8 mouse cellular contexts compared by ENCODE assay signal in genomic region chr2:155729158-155729645, GRCm38 (mm10). TPM values are rescaled to one million over a fixed set of nuclear protein-coding genes. Genes with fewer than 3 reads are reported as not detected.
DNase-seq lines count a peak whose midpoint lies in the region; ATAC-seq and TF ChIP-seq lines count a peak whose summit lies in the region.

Gene Edem2 (minus strand): TSS chr2:155729475.

- H3K36me3 ChIP-seq in E14TG2a.4 (ENCODE audit: insufficient read depth, low read length), result peaks cover 16% of the 10 kb centered on the region; the same call in 1 of the 2 replicates
- H3K36me3 ChIP-seq in forebrain, embryonic 12.5 days (replicated peaks), result no peaks in the 10 kb centered on the region
- no peaks in the 10 kb centered on the region for H3K36me3 ChIP-seq in heart, postnatal 0 days (replicated peaks; ENCODE audit: control insufficient read depth, insufficient read depth, low read length)
- no peaks in the 10 kb centered on the region for H3K36me3 ChIP-seq in liver, embryonic 16.5 days (ENCODE audit: control insufficient read depth, insufficient read depth)
- peaks cover 16% of the 10 kb centered on the region for H3K36me3 ChIP-seq in neural tube, embryonic 13.5 days
- H3K36me3 ChIP-seq in testis, adult 2 months (ENCODE audit: control insufficient read depth, insufficient read depth, low read length), result no peaks in the 10 kb centered on the region

- H3K4me2 ChIP-seq in forebrain, embryonic 12.5 days, result peak within 1 kb of the TSS; percentile 96
- peak within 1 kb of the TSS; percentile 96 for H3K4me2 ChIP-seq in heart, postnatal 0 days (ENCODE audit: low read depth, low read length)
- H3K4me2 ChIP-seq in liver, embryonic 16.5 days (ENCODE audit: low read depth, low read length), result peak within 1 kb of the TSS; percentile 91
- peak within 1 kb of the TSS; percentile 97 for H3K4me2 ChIP-seq in neural tube, embryonic 13.5 days

- H3K27me3 ChIP-seq in E14TG2a.4 (ENCODE audit: insufficient read depth, low read length), result no peaks in the 10 kb centered on the region
- H3K27me3 ChIP-seq in forebrain, embryonic 12.5 days, result no peaks in the 10 kb centered on the region
- no peaks in the 10 kb centered on the region for H3K27me3 ChIP-seq in heart, postnatal 0 days (ENCODE audit: control insufficient read depth, insufficient read depth, low read length)
- H3K27me3 ChIP-seq in liver, embryonic 16.5 days (ENCODE audit: control insufficient read depth, insufficient read depth, low read depth, low read length), result no peaks in the 10 kb centered on the region
- H3K27me3 ChIP-seq in neural tube, embryonic 13.5 days, result no peaks in the 10 kb centered on the region
- H3K27me3 ChIP-seq in testis, adult 2 months (ENCODE audit: control insufficient read depth, insufficient read depth, low read length), result no peaks in the 10 kb centered on the region

- peak within 1 kb of the TSS; percentile 54; the same call in 1 of the 2 replicates for H3K27ac ChIP-seq in forebrain, embryonic 12.5 days
- no peak within 1 kb of the TSS for H3K27ac ChIP-seq in heart, postnatal 0 days (ENCODE audit: low read depth)
- no peak within 1 kb of the TSS for H3K27ac ChIP-seq in liver, embryonic 16.5 days (ENCODE audit: low read length)
- peak within 1 kb of the TSS; percentile 64 for H3K27ac ChIP-seq in neural tube, embryonic 13.5 days (replicated peaks)
- H3K27ac ChIP-seq in testis, adult 2 months (ENCODE audit: control insufficient read depth, insufficient read depth, low read depth, low read length), result no peak within 1 kb of the TSS

- DNase-seq in c-Kit-positive CD71-positive TER-119-positive erythroid progenitor cells, embryonic 14.5 days (ENCODE audit: low spot score), result peak; percentile 85
- DNase-seq in heart, postnatal 0 days (ENCODE audit: low spot score), result peak; percentile 90
- peak; percentile 93 to 94 for DNase-seq in kidney, postnatal 4 days

- no peak for TF ChIP-seq EP300 in heart, postnatal 0 days (IDR thresholded peaks at IDR 0.05; ENCODE audit: low read depth)

- WGBS in forebrain, embryonic 12.5 days, result under 1% methylated on average over 33 of the region's 33 CpGs
- WGBS in heart, postnatal 0 days, result under 1% methylated on average over 32 of the region's 33 CpGs
- 0% methylated on average over 33 of the region's 33 CpGs for WGBS in liver, embryonic 16.5 days (ENCODE audit: insufficient replicate concordance)
- under 1% methylated on average over 33 of the region's 33 CpGs for WGBS in neural tube, embryonic 13.5 days

- H3K4me1 ChIP-seq in E14TG2a.4 (replicated peaks; ENCODE audit: low read depth, low read length), result peaks cover 16% of the 10 kb centered on the region
- H3K4me1 ChIP-seq in forebrain, embryonic 12.5 days, result peaks cover 12% of the 10 kb centered on the region
- peaks cover 6% of the 10 kb centered on the region for H3K4me1 ChIP-seq in heart, postnatal 0 days (ENCODE audit: control insufficient read depth, insufficient read depth)
- H3K4me1 ChIP-seq in liver, embryonic 16.5 days (ENCODE audit: control insufficient read depth, low read depth, low read length), result peaks cover 13% of the 10 kb centered on the region
- H3K4me1 ChIP-seq in neural tube, embryonic 13.5 days (replicated peaks), result peaks cover 14% of the 10 kb centered on the region
- peaks cover 8% of the 10 kb centered on the region for H3K4me1 ChIP-seq in testis, adult 2 months (ENCODE audit: control insufficient read depth, insufficient read depth, low read length)

- H3K4me3 ChIP-seq in E14TG2a.4 (replicated peaks; ENCODE audit: low read length), result peak within 1 kb of the TSS; percentile 94
- peak within 1 kb of the TSS; percentile 94 for H3K4me3 ChIP-seq in forebrain, embryonic 12.5 days (replicated peaks)
- H3K4me3 ChIP-seq in heart, postnatal 0 days (ENCODE audit: low read depth, low read length), result peak within 1 kb of the TSS; percentile 75
- H3K4me3 ChIP-seq in liver, embryonic 16.5 days (ENCODE audit: low read depth, low read length), result peak within 1 kb of the TSS; percentile 90
- peak within 1 kb of the TSS; percentile 90 for H3K4me3 ChIP-seq in neural tube, embryonic 13.5 days
- peak within 1 kb of the TSS; percentile 99 for H3K4me3 ChIP-seq in testis, adult 2 months (ENCODE audit: control insufficient read depth, low read depth, low read length)

- peak; percentile 96 for ATAC-seq in forebrain, embryonic 12.5 days (ENCODE audit: low FRiP score)
- peak; percentile 92 for ATAC-seq in heart, postnatal 0 days (ENCODE audit: insufficient read depth, low read depth)
- peak; percentile 93 for ATAC-seq in liver, embryonic 16.5 days (ENCODE audit: low read depth)
- ATAC-seq in neural tube, embryonic 13.5 days (ENCODE audit: low read depth), result peak; percentile 97

- TF ChIP-seq CTCF in E14TG2a.4 (conservative IDR thresholded peaks at IDR 0.05; ENCODE audit: low read length), result no peak
- TF ChIP-seq CTCF in heart, postnatal 0 days (IDR thresholded peaks at IDR 0.05; ENCODE audit: low read depth), result no peak
- TF ChIP-seq CTCF in testis, adult 2 months (IDR thresholded peaks at IDR 0.05; ENCODE audit: control insufficient read depth, insufficient read depth, insufficient replicate concordance, low read depth, low read length), result no peak

- peak within 1 kb of the TSS; percentile 85 for H3K9ac ChIP-seq in forebrain, embryonic 12.5 days
- peak within 1 kb of the TSS; percentile 57 for H3K9ac ChIP-seq in heart, postnatal 0 days (replicated peaks; ENCODE audit: low read depth, low read length)
- H3K9ac ChIP-seq in liver, embryonic 16.5 days (ENCODE audit: low read depth, low read length), result peak within 1 kb of the TSS; percentile 72
- H3K9ac ChIP-seq in neural tube, embryonic 13.5 days, result peak within 1 kb of the TSS; percentile 88

- peak; percentile 81 for TF ChIP-seq POLR2A in testis, adult 2 months (IDR thresholded peaks at IDR 0.05; ENCODE audit: control insufficient read depth, low read depth, low read length)

- H3K9me3 ChIP-seq in E14TG2a.4 (ENCODE audit: low read length), result no peaks in the 10 kb centered on the region
- H3K9me3 ChIP-seq in forebrain, embryonic 12.5 days, result no peaks in the 10 kb centered on the region
- no peaks in the 10 kb centered on the region for H3K9me3 ChIP-seq in heart, postnatal 0 days (replicated peaks; ENCODE audit: control insufficient read depth, low read length)
- no peaks in the 10 kb centered on the region for H3K9me3 ChIP-seq in liver, embryonic 16.5 days (replicated peaks; ENCODE audit: control insufficient read depth, low read length)
- no peaks in the 10 kb centered on the region for H3K9me3 ChIP-seq in neural tube, embryonic 13.5 days

RNA-seq across cellular contexts. Expression of gene Edem2, which starts in this region (rescaled TPM):
- polyA plus RNA-seq in forebrain, embryonic 12.5 days (2016; fragmentation: Nextera tagmentation; extraction: Ambion mirVana), result 32.6 and 33.0 TPM in 2 replicates
- 9.7 and 18.4 TPM in 2 replicates for total RNA-seq in heart, postnatal 0 days (2014; rRNA removed; ENCODE audit: low replicate concordance)
- polyA plus RNA-seq in heart, postnatal 0 days (2015; fragmentation: Nextera tagmentation; extraction: Ambion mirVana), result 14.8 and 18.1 TPM in 2 replicates
- polyA plus RNA-seq in liver, embryonic 16.5 days (2015; fragmentation: Nextera tagmentation; extraction: Ambion mirVana), result 29.5 and 30.3 TPM in 2 replicates
- polyA plus RNA-seq in neural tube, embryonic 13.5 days (2015; fragmentation: Nextera tagmentation; extraction: Ambion mirVana), result 38.9 and 40.3 TPM in 2 replicates
- polyA plus RNA-seq in testis, adult 2 months (2012; rRNA removed), result 28.4 and 29.4 TPM in 2 replicates

Comparison
In these comparisons a context has a peak if more than half of its experiments do, and no peak if none do; other contexts are left out.
1. H3K27ac ChIP-seq: peak in forebrain, embryonic 12.5 days (single experiment) and neural tube, embryonic 13.5 days (single experiment); none in heart, postnatal 0 days (single experiment), liver, embryonic 16.5 days (single experiment) and testis, adult 2 months (single experiment).
2. Peak in every context shown above with its lines, with median percentiles within 50 percentile points of each other: H3K4me3 ChIP-seq, DNase-seq, ATAC-seq, H3K4me2 ChIP-seq and H3K9ac ChIP-seq.